Mouse (Mus musculus) right cerebral cortex, postnatal 36 days (tissue): ENCODE results near the gene Filip1.

Source experiments
- DNase-seq, 2 experiments: peaks; one replicate each; pipeline ENCODE4 v3.0.0; 2022; ENCODE audit warnings: low spot score in 2 of 2, mixed read lengths in 1 of 2

The Filip1 gene

DNA sequence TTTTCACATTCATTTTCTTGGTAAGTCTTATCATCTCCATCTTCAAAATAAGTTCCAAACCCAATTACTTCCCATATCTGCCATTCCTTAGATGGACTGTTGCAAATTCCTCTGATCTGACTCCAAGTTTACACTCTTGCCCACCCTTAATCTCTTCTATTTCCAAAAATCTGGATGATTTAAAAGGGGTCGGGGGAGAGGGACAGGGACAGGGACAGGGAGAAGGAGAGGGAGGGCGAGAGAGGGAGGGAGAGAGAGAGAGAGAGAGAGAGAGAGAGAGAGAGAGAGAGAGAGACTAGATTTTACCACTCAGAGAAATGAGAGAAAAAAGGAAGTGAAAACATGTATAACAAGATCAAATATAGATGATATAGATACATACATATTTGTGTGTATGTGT, 188.8 kb downstream of the Filip1 start:
- no peak for DNase-seq

DNA sequence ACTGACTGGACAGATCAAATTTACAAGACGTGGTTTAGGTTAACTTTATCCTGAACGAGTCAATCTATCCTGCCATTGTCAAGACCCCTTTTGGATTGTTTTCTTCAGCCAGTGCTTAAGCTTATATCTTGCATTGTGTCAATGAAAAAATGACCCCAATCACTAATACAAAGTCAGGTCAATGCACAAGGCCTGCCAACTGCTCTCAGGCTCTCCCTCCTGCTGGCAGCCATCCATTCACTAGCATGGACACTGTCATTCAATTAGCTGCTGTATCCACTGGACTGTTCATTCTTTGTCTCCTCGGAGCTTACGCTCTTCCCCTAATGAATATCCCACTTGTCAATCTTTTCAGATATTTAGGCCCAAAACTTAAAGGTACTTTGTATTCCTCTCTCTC, 189.2 kb downstream of the Filip1 start:
- DNase-seq = no peak

DNA sequence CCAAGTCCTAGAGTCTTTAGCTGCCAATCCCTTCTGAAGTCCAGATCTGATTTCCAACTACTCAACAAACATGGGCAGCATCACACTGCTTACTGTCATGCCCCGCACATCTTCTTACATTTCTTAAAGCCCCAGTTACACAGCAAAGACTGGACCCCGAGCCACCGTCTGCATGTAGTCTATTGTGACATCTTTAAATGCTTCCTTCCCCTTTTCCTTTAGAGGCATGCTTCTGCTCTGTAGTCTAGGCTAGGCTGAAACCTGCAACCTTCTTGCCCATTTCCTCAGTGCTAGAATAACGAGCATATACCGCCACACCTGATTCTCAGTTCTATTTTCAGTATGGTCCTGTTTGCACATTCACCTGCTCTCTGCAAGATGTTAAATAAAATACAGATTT, 196.2 kb downstream of the Filip1 start:
- no peak for DNase-seq

DNA sequence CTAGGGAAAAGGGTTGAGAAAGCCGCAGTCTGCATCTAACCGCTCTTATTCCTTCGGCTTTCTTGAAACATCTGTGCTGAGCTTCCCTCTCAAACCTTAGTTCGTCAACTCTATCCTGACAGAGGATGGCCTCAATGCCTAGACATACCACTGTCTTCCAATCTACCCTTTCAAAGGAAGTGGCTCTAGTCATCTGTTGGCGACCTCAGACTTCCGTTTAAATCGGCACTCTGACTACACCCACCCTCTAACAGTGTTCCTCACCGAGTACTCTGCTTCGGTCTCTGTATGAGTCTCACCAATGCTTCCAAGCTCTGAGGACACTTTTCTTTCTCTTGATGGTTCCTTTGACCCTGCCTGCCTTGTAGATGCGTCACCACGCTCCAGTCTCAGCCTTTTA, 196.6 kb downstream of the Filip1 start:
- no peak for DNase-seq

DNA sequence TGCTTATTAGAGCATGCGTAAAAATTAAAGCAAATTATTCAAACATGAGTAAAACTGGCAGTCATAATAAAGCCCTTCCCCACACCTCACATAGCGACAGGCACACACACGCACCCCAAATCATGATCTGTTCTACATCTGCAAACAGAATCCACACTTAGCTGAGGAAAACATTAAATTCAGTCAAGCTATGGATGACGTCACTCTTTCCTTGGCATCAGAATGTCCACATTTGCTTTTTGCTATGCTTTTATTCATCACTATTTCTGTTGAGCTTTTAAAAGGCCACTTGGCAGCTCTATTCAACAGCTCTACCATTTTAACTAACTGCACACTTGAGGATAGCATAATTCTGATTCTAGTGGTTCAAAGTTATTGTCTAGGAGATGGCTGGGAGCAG, 198.1 kb downstream of the Filip1 start:
- no peak for DNase-seq

DNA sequence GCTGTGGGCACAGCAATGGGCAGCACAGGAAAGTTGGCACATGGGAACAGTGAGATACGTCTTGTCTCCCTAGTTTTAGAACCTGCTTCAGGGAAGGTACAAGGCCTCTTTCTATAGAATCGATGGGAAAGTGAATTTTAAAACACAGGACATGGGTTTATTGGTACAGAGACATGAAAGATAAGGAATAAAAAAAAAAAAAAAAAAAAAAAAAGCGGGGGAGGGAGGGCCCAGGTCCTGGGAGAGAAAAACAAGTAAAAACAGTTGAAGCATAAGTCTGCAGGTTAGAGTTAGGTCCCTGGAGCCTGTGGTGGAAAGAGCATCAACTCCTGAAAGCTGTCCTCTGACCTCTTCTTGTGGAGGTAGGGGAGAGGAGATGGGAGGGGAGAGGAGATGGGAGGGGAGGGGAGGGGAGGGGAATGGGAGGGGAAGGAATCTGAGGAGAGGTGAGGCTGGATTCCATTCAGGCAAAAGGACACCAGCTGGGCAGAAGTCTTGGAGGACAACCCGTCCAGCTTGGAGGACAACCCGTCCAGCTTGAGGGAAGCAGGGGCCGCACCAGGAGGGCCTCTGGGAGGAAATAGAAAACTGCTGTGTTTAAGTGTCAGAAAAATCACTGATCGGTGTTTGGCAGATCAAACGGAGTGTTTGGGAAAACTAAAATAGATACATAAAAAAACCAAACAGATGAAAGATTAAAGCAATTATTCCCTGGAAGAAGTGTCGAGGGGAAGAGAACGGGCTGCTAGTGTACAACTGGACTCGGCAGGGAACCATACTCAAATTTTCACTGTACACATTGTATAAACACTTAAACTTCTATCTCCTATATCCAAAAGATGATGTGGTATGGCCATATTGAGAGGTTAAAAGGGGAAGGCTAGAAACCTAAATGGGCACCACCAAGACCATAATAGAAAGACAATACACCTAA, 201.4 kb downstream of the Filip1 start:
- DNase-seq = no peak

DNA sequence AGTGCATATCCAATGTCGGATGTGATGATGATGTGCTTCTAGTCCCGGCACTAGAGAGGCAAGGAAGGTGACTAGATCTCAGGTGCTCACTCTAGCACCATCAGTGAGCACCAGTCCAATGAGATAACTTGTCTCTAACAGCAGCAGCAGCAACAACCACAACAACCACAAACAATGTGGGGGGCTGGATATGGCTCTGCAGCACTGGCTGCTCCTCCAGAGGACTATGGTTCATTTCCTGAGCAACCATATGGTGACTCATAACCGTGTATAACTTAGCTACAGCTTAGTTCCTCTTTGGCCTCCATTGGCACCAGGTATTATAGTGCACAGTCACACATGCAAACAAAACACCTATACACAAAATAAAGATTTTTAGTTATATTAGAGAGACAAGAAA, 202.1 kb downstream of the Filip1 start:
- no peak for DNase-seq

DNA sequence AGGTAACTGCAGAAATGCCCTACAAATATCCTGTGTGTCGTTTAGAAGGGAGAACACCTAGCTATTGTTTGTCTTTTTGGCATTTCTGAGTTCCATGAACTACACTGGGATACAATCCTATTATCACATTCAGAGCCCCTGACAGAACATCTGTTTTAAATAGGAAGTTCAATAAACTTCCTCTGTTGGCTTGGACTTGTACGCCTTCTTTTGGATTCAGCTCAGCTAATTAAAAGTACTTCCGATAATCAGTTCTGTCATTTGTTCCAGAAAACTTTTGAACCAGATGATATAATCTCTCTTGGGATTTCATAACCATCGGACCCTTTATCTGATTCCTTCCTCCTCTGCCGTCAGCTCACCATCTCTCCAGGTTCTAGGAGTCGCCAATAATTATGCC, 203.2 kb downstream of the Filip1 start:
- DNase-seq = no peak

DNA sequence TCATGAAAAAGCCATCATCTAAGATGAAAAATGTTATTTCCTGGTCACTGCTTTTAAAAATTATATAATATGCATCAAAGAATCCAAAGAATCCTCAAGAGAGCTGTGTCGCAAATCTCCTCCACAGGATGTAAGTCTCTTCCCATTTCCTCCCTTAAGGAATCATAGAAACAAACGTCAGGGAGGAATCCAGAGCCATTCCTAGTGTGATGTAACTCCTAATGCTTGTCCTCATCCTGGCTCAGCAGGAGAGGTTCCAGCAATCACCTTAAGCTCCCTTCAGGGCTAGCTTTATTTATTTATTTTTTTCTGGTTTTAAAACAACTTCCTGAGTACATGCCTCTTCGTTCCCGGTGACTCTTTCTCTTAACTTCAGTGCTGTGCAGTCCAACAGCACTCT, 205.5 kb downstream of the Filip1 start:
- no peak for DNase-seq

DNA sequence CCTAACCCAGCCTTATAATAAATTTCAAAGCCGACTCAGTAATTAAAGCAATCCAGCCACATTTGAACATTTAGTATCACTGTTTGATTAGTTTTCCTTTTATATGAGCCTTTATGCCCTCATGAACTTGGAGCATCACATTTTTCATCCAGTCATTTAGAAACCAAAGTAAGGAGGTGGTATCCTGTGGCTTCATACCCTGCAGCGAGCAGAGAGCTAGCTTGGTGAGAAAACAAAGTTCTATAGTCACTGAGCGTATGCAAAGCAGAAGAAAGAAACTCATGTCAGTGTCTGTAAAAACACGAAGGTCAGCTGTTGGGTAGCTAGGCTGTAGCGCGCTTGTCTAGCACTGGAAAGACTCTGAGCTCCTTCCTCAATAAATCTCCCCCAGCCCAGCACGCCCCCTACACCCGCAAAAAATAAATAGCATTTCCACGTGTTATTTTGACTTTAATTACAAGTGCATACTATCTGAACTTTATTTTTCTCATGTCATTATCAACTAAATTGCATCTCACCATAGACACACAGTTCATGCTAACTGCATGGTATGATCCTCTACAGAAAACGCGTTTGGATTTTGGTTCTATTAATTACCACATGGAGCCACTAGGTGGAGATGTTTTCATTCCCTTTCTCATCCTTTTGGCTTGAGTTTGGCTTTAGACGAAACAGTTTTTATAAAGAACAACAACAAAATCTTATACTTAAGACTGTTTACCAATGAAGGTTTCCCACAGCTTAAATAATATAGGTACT, 206.2 kb downstream of the Filip1 start:
- no peak for DNase-seq

DNA sequence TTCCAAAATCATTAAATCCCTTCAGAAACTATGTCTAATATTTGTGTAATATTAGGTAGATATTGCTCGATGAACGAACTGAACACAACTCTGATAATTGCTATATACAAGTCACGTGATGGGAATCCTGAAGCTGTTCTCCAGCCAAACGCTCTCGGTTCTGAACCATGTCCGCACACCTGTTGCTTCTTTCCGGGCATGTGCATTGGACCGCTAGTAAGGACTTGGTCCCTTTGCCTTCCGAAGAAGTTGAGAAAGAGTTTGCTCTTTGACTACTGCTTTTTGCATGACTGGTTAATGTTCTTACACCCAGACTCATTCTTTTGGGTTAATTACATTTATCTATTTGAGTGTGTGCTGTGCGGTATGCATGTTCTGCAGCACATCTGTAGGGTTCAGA, 207.2 kb downstream of the Filip1 start:
- no peak for DNase-seq

DNA sequence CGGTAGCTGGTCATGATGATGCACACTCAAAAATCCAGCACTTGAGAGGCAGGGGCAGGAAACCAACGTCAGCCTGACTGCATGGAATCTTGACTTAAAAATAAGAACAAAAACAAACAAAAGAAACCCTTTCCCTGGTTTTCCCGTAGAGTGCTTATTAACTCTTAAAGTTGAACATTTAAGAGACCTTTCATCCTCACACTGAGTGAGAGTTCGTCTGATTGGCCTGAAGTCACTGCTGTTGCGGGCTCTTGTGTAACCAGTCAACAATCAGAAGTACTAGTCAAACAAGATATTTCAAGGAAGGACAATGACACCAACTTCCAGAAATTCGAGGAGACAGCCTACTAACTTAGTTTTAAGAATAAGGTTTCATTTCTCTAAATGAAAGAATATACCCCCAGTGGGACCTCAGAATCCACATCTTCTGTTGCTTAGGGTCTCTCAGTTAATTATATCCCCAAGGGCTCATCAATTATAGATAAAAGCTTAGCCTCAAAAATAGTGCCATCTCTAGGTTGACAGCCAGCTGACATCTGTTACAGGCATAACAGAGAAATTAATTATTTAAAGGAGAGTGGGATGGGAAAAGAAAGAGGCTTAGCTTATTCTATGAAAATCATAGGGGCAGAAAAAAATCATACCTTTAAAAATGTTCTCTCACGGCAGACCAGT, 216.1 kb downstream of the Filip1 start:
- DNase-seq = no peak

DNA sequence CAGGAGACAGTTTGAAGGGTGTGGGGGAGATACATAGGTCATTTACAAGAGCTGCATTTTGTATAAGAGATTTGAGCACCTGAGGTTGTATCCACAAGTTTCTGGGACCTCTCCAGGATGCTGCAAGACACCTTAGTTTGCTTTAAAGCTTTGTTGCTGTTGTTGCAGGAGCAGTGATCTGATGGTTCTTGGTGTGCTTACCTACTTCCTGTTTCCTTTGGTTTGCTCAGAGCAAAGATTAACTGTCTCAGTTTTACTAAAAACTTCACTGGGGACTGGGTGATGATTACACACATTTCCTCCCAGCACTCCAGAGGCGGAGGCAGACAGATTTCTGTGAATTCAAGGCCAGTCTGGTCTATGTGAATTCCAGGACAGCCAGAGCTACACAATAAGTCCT, 217.6 kb downstream of the Filip1 start:
- DNase-seq = no peak

DNA sequence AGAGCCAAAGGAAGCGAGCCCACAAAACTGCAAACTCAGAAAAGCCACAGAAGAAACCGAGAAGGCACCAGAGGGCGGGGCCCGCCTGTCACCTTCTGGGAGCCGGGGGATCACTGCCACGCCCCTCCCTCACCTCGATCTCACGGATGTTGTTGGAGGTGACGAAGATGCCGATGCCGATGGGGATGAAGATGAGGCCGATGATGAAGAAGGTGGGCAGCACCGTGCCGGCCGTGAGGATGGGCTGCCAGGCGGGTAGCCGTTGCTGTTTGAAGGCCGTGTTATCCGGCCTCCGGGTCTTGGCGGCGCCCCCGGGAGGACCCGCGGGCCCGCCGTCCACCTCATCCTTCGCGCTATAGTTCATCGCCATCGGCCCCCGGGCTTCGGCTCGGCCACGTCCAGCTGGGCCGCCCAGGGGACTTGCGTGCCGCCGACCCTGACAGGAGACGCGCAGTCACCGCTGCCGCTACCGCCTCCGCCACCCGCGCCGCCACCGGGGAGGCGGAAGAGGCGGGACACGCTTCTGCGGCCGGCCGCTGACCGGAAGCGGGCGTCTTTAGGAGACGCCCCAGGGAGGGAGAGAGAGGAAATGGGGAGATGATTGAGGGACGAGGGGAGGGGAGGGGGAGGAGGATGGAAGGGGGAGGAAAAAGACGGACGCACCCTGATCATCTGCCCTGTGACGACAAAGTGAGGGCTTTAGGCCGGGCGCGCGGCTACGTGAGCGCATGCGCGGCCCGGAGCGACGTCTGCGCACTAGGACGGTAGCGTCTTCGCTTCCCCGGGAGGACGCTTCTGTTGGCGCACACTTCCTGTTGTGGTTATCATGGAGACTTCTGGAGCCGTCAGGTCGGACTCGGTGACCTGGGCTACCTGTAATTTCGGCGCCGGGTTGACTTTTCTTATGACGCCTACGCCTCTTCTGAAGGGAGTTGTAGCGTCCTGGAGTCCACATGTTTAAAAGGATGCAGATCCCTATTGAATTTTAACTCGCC, 219.5 kb downstream of the Filip1 start, which contains the start of gene Tmem30a:
Gene Tmem30a (minus strand): TSS at position 667 of the 995 bp plus-strand sequence.
- DNase-seq = peak; percentile 92 to 96

DNA sequence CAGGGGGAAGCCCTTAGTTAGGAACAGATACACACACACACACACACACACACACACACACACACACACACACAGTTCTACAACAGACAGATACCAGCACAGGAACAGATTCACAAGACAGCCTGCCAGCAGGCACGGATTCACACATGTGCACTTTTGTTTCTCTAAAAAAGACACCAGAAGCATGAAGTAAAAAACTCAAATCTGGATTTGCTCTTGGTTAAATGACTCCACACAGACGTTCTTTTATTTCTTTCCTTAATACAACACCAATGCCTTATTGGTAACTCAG, 226.9 kb downstream of the Filip1 start:
- DNase-seq = no peak

DNA sequence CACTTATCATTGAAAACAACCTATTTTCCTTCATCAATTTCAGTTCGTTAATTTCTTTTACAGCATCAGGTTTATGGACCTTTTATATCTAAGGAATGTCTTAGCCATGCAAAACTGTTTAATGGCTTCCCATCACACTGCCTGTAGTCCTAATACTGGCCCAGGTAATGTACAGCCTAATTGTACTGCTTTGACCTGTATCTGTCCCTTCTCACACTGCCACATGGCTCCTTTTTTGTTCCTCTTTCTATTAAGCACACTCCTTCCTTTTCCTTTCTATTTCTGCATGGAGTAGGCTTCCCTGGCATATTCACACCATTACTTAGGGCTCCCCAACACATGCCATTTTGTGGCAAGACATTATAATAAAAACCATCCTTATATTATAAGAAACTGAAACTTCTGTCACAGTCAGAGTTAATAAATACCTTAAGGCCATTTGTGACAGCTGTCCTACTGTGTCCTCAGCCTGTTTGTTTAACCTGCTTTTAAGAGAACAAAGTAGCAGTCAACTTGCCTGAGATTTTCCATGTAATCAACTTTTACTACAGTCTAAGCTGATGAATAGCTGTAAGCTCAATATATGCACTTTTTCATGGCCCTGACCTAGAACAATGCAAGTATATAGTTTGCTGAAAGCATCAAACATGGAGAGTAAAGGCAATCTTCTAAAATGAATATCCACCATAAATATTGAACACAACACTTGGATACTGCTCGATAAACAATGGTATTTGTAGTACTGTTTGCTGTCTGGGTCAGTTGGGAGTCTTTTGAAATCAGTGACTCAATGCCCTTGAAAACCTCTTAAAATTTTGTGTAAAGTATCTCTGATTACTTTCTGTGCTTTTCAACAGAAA, 227.5 kb downstream of the Filip1 start:
- no peak for DNase-seq

DNA sequence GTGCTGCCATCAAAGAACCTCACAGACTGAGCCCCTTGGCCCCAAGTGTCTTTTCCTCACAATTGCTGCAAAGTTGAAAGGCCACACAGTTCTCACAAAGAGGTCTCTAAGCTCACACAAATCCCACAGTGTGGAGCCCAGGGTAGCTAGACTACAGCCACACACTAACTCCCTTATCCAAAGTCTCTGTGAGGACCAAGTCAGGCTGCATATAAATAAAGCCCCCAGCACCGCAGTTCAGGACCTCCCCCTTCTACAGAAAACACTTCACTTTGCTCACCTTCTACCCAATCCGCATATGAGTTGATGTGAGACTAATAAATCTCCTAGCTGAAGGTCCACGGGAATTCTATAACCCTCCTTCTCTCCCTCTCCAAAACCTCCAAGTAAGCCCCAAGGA, 228.2 kb downstream of the Filip1 start:
- DNase-seq = no peak

DNA sequence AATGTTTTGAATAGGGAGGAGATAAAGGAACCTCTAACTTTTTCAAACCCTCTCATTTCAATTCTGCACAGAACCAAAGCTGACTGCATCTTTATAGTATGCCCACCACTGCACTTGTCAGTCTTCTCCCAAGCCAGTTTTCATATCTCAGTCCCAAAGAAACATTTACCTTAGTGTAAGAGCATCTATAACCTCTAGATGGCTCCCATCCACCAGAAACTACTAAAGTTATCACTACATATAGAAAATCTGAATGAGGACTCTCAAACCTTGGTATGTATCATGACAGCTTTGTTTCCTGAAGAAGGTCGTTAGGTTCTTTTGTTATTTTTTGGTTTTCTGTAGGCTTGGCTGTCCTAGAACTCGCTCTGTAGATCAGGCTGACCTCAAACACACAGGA, 233.3 kb downstream of the Filip1 start:
- DNase-seq = no peak

DNA sequence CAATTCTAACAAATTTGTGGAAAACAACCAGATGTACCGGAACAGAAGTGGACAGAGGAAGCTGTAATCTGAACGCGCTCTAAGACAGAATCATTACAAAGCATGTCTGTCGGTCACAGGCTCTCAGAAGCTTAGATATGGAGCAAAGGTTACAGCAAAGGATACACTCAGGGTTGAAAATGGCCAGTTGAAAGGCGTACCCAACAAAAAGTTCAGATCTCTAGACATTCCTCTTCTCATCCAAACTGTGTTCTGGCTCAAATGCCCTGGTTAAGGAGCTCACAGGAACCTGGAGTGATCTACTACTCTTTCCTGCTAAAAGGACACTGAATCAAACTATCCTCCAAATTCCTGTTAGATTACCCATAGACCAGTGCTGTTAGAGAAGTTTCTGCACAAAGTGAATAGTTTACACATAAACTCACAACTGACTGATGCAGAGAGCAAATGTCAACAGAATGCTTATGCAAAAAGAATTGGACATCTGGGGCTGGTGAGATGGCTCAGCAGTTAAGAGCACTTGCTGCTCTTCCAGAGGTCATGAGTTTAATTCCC, 245.6 kb downstream of the Filip1 start:
- no peak for DNase-seq

DNA sequence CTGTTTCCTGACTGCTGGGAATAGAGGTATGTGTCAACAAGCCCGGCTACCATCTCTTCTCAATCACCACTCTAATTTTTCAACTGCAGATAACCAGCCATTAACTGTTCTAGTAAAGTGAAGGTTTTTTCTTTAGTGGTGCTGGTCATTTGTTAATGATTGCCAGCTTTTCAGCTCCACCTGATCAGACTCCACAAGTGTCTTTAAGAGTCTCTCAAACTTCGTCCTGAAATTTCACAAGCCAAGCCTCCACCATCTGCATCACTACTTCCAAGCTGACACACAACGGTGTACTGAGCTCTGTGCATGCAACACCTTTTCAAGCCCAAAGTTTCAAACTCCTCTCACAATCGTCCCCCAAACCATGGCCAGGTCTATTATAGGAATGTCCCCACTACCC, 247.3 kb downstream of the Filip1 start:
- DNase-seq = no peak
